ENCODE assay signal across 9 mouse cellular contexts in the genomic region with DNA sequence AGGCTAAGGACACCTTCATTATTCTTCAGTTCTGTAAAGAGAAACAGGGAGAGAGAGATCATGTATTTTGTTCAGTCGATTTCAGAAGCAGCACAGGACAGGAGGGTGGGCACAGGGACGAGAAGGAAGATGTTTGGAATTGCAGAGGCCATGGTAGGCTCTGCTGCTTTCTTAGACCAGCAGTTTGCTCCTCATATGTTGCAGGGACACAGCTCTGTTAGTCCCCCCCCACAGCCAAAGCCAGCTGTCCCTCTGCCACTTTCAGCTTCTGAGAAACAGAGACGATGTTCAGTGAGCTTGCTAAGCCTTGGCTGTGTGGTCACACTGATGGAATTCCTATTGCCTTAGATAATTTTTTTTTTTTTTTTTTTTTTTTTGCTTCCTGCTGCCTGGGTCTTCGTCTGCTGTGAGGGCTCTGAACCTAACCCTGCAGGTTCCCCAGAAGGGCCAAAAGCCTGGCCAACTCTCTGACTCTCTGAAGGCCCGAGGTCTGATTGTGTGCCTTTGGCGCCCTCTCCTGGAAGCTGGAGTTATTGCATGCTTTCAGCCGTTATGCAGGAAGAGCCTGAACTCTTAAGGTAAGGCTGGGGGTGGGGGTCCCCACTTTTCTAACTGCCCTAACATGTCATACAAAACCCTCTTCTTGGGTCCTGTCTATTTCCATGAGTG. TPM values are rescaled to one million over a fixed set of nuclear protein-coding genes. Genes with fewer than 3 reads are reported as not detected.
DNase-seq lines count a peak whose midpoint lies in the region; ATAC-seq lines count a peak whose summit lies in the region.
"Had no signal": no experiment of that assay in that cellular context is flagged by ENCODE, and none has a peak within 500 bp of the region (broad histone marks: within the 10 kb centered on the region; RNA-seq: fewer than 3 reads in every experiment).

No protein-coding gene starts in this region.

- no peaks in the 10 kb centered on the region for H3K36me3 ChIP-seq in limb, embryonic 13.5 days
- H3K36me3 ChIP-seq in stomach, embryonic 16.5 days (ENCODE audit: control insufficient read depth, insufficient read depth, low read length), result no peaks in the 10 kb centered on the region
- H3K36me3 ChIP-seq: embryonic facial prominence, embryonic 13.5 days had no signal

- peak; percentile 96 for DNase-seq in 3T3-L1 (ENCODE audit: low read depth, low spot score)
- peak; percentile 83 for DNase-seq in adrenal gland, adult 8-10 months
- peak; percentile 74 for DNase-seq in embryo, embryonic 11.5 days (ENCODE audit: low read depth, low spot score)
- peak; percentile 98 for DNase-seq in heart, adult 11 months
- peak; percentile 82 to 90 for DNase-seq in kidney, adult 8-10 months
- DNase-seq in natural killer cell, adult 2 months (ENCODE audit: low spot score in 2 of 2), result peak; percentile 58 to 76

- no peaks in the 10 kb centered on the region for H3K9me3 ChIP-seq in limb, embryonic 13.5 days
- no peaks in the 10 kb centered on the region for H3K9me3 ChIP-seq in stomach, embryonic 16.5 days (replicated peaks; ENCODE audit: control insufficient read depth, low read length)
- H3K9me3 ChIP-seq: embryonic facial prominence, embryonic 13.5 days had no signal

- ATAC-seq in limb, embryonic 13.5 days (ENCODE audit: low FRiP score, low read depth), result peak; percentile 21; the same call in 1 of the 2 replicates
- peak; percentile 47; the same call in 1 of the 2 replicates for ATAC-seq in stomach, embryonic 16.5 days (ENCODE audit: insufficient read depth, low FRiP score)

- H3K27me3 ChIP-seq in limb, embryonic 13.5 days, result no peaks in the 10 kb centered on the region; the same call in 1 of the 2 replicates
- H3K27me3 ChIP-seq in stomach, embryonic 16.5 days (ENCODE audit: control insufficient read depth, insufficient read depth, low read length), result no peaks in the 10 kb centered on the region

- 0 out of 2 replicates have a peak overlapping the region, but pooled peaks have one; percentile 5 for H3K4me2 ChIP-seq in limb, embryonic 13.5 days (replicated peaks)
- no peak overlapping the region for H3K4me2 ChIP-seq in stomach, embryonic 16.5 days (ENCODE audit: low read depth, low read length)
- H3K4me2 ChIP-seq: embryonic facial prominence, embryonic 13.5 days had no signal

- no peak overlapping the region; the same call in 1 of the 2 replicates for H3K27ac ChIP-seq in limb, embryonic 13.5 days
- peak overlapping the region; percentile 50; the same call in 1 of the 2 replicates for H3K27ac ChIP-seq in stomach, embryonic 16.5 days (ENCODE audit: low read length)
- H3K27ac ChIP-seq: embryonic facial prominence, embryonic 13.5 days had no signal

- 24% methylated on average over 7 of the region's 7 CpGs for WGBS in limb, embryonic 13.5 days
- WGBS in stomach, embryonic 16.5 days, result 18% methylated on average over 7 of the region's 7 CpGs

- no peak overlapping the region for H3K9ac ChIP-seq in limb, embryonic 13.5 days
- peak overlapping the region; percentile 44; the same call in 1 of the 2 replicates for H3K9ac ChIP-seq in stomach, embryonic 16.5 days (ENCODE audit: low read length)
- H3K9ac ChIP-seq: embryonic facial prominence, embryonic 13.5 days had no signal

- H3K4me3 ChIP-seq in limb, embryonic 13.5 days, result no peak overlapping the region
- H3K4me3 ChIP-seq in stomach, embryonic 16.5 days (replicated peaks; ENCODE audit: low read length), result no peak overlapping the region
- H3K4me3 ChIP-seq: embryonic facial prominence, embryonic 13.5 days had no signal

- H3K4me1 ChIP-seq in limb, embryonic 13.5 days, result peaks cover 41% of the 10 kb centered on the region
- peaks cover 25% of the 10 kb centered on the region for H3K4me1 ChIP-seq in stomach, embryonic 16.5 days (ENCODE audit: control insufficient read depth, insufficient read depth, low read length)

RNA-seq across cellular contexts. Expression of a gene that starts 19.8 kb away (rescaled TPM):
- total RNA-seq in adrenal gland, adult 8-10 months (2022), result 100 to 1,000 TPM in 2 of 4 experiments, 10 to 100 TPM in 2; 43.8 to 117 (median 81.5) TPM
- 17.1 and 20.2 TPM in 2 replicates for polyA plus RNA-seq in limb, embryonic 13.5 days (2015; fragmentation: Nextera tagmentation; extraction: Ambion mirVana)
- 12.1 and 15.7 TPM in 2 replicates for polyA plus RNA-seq in stomach, embryonic 16.5 days (2015; fragmentation: Nextera tagmentation; extraction: Ambion mirVana)

RNA-seq across cellular contexts. Expression of a gene that starts 32.8 kb away (rescaled TPM):
- total RNA-seq in adrenal gland, adult 8-10 months (2022), result under 1 TPM in 3 of 4 experiments, not detected in 1; 0.17 to 0.99 (median 0.19) TPM
- polyA plus RNA-seq in limb, embryonic 13.5 days (2015; fragmentation: Nextera tagmentation; extraction: Ambion mirVana), result not detected in 2 replicates
- not detected in 2 replicates for polyA plus RNA-seq in stomach, embryonic 16.5 days (2015; fragmentation: Nextera tagmentation; extraction: Ambion mirVana)
- polyA plus RNA-seq: embryonic facial prominence, embryonic 13.5 days had no signal

RNA-seq across cellular contexts. Expression of a gene that starts 35.0 kb away (rescaled TPM):
- 10 to 100 TPM; 28.2 to 43.9 (median 32.6) TPM for total RNA-seq in adrenal gland, adult 8-10 months (2022)
- 72.2 and 79.0 TPM in 2 replicates for polyA plus RNA-seq in limb, embryonic 13.5 days (2015; fragmentation: Nextera tagmentation; extraction: Ambion mirVana)
- 51.9 and 58.9 TPM in 2 replicates for polyA plus RNA-seq in stomach, embryonic 16.5 days (2015; fragmentation: Nextera tagmentation; extraction: Ambion mirVana)

RNA-seq across cellular contexts. Expression of a gene that starts 35.2 kb away (rescaled TPM):
- 10 to 100 TPM; 31.8 to 41.1 (median 33.4) TPM for total RNA-seq in adrenal gland, adult 8-10 months (2022)
- polyA plus RNA-seq in limb, embryonic 13.5 days (2015; fragmentation: Nextera tagmentation; extraction: Ambion mirVana), result 76.6 and 82.6 TPM in 2 replicates
- polyA plus RNA-seq in stomach, embryonic 16.5 days (2015; fragmentation: Nextera tagmentation; extraction: Ambion mirVana), result 68.8 and 69.1 TPM in 2 replicates

RNA-seq across cellular contexts. Expression of a gene that starts 44.2 kb away (rescaled TPM):
- total RNA-seq in adrenal gland, adult 8-10 months (2022), result 10 to 100 TPM; 45.7 to 69.2 (median 52.9) TPM
- polyA plus RNA-seq in limb, embryonic 13.5 days (2015; fragmentation: Nextera tagmentation; extraction: Ambion mirVana), result 44.3 and 44.8 TPM in 2 replicates
- polyA plus RNA-seq in stomach, embryonic 16.5 days (2015; fragmentation: Nextera tagmentation; extraction: Ambion mirVana), result 33.3 and 43.7 TPM in 2 replicates
